Mouse (Mus musculus): ENCODE data around the gene Rasef. TPM values are rescaled to one million over a fixed set of nuclear protein-coding genes. Genes with fewer than 3 reads are reported as not detected.

Rasef gene
- polyA plus RNA-seq, 1 experiment from 2014 or later, result 9.9 TPM

Other genes with a start within 250 kb of the Rasef start
- gene Gm11238, start 183.1 kb downstream of the Rasef start, polyA plus RNA-seq (2015; fragmentation: Nextera tagmentation; extraction: Ambion mirVana), result not detected in 2 replicates
- not detected in 2 replicates for gene Gm11237, start 168.0 kb downstream of the Rasef start, polyA plus RNA-seq (2015; fragmentation: Nextera tagmentation; extraction: Ambion mirVana)
- gene Gm11236, start 152.9 kb downstream of the Rasef start, polyA plus RNA-seq (2015; fragmentation: Nextera tagmentation; extraction: Ambion mirVana), result not detected in 2 replicates
- gene Gm11239, start 122.6 kb downstream of the Rasef start, polyA plus RNA-seq (2015; fragmentation: Nextera tagmentation; extraction: Ambion mirVana), result not detected in 2 replicates
- not detected in 2 replicates for gene Gm428, start 107.5 kb downstream of the Rasef start, polyA plus RNA-seq (2015; fragmentation: Nextera tagmentation; extraction: Ambion mirVana)
- not detected in 2 replicates for gene Gm11758, start 85.3 kb upstream of the Rasef start, polyA plus RNA-seq (2015; fragmentation: Nextera tagmentation; extraction: Ambion mirVana)
- not detected in 2 replicates for gene Gm11757, start 100.1 kb upstream of the Rasef start, polyA plus RNA-seq (2015; fragmentation: Nextera tagmentation; extraction: Ambion mirVana)
- not detected in 2 replicates for gene Gm13871, start 115.0 kb upstream of the Rasef start, polyA plus RNA-seq (2015; fragmentation: Nextera tagmentation; extraction: Ambion mirVana)
- 0.13 TPM in 1 of 2 replicates, not detected in the other for gene Gm11756, start 129.8 kb upstream of the Rasef start, polyA plus RNA-seq (2015; fragmentation: Nextera tagmentation; extraction: Ambion mirVana)
- not detected in 2 replicates for gene 2310002L09Rik, start 159.9 kb upstream of the Rasef start, polyA plus RNA-seq (2015; fragmentation: Nextera tagmentation; extraction: Ambion mirVana)
- 0.40 and 0.50 TPM in 2 replicates for gene Frmd3, start 222.4 kb upstream of the Rasef start, polyA plus RNA-seq (2015; fragmentation: Nextera tagmentation; extraction: Ambion mirVana)

Measured in stomach, postnatal 0 days (tissue).